Mouse (Mus musculus): Measurements from ENCODE around the gene Ino80d. TPM values are rescaled to one million over a fixed set of nuclear protein-coding genes. Genes with fewer than 3 reads are reported as not detected.

The Ino80d gene
- polyA plus RNA-seq, 1 experiment from 2014 or later: 12.2 TPM

GRCm38 (mm10) chr1:63098831-63099230 lies 15.6 kb downstream of the Ino80d start:
- H3K27ac ChIP-seq: no peak overlapping the region
- no peak overlapping the region for H3K9ac ChIP-seq (replicated peaks)
- H3K4me2 ChIP-seq (replicated peaks): no peak overlapping the region
- no peak for ATAC-seq
- H3K27me3 ChIP-seq: no peaks in the 10 kb centered on the region
- no peaks in the 10 kb centered on the region for H3K9me3 ChIP-seq
- no peaks in the 10 kb centered on the region for H3K4me1 ChIP-seq (replicated peaks)
- peaks cover 71% of the 10 kb centered on the region for H3K36me3 ChIP-seq
- whole genome bisulfite sequencing: 84% methylated on average over 4 of the region's 4 CpGs
- H3K4me3 ChIP-seq (replicated peaks): no peak overlapping the region

- H3K36me3 ChIP-seq: peaks cover 73% of the 10 kb centered on the region
- H3K9me3 ChIP-seq: no peaks in the 10 kb centered on the region
- H3K4me3 ChIP-seq (replicated peaks): no peak overlapping the region
- 92% methylated on average over 5 of the region's 5 CpGs for WGBS
- ATAC-seq: no peak
- H3K27ac ChIP-seq: peak overlapping the region; percentile 25; the same call in 1 of the 2 replicates
- H3K27me3 ChIP-seq: no peaks in the 10 kb centered on the region
- no peak overlapping the region for H3K9ac ChIP-seq (replicated peaks)
- no peaks in the 10 kb centered on the region for H3K4me1 ChIP-seq (replicated peaks)
- H3K4me2 ChIP-seq (replicated peaks): no peak overlapping the region
Observed at GRCm38 (mm10) chr1:63096071-63096470, 18.4 kb downstream of the Ino80d start.

GRCm38 (mm10) chr1:63089795-63090194 lies 24.7 kb downstream of the Ino80d start:
- Histone ChIP-seq H3K9ac (replicated peaks) (no peak overlapping the region), H3K27ac (no peak overlapping the region), H3K4me3 (replicated peaks) (no peak overlapping the region), H3K36me3 (peaks cover 77% of the 10 kb centered on the region), H3K4me2 (replicated peaks) (no peak overlapping the region), H3K4me1 (replicated peaks) (no peaks in the 10 kb centered on the region), H3K27me3 (no peaks in the 10 kb centered on the region), H3K9me3 (no peaks in the 10 kb centered on the region)
- ATAC-seq: no peak
- WGBS: 87% methylated on average over 5 of the region's 5 CpGs

- H3K36me3 ChIP-seq: peaks cover 74% of the 10 kb centered on the region
- no peaks in the 10 kb centered on the region for H3K27me3 ChIP-seq
- no peak overlapping the region for H3K9ac ChIP-seq (replicated peaks)
- ATAC-seq: no peak
- H3K9me3 ChIP-seq: no peaks in the 10 kb centered on the region
- no peak overlapping the region for H3K27ac ChIP-seq
- H3K4me2 ChIP-seq (replicated peaks): no peak overlapping the region
- H3K4me3 ChIP-seq (replicated peaks): no peak overlapping the region
- WGBS: 97% methylated on average over 1 of the region's 1 CpGs
- H3K4me1 ChIP-seq (replicated peaks): no peaks in the 10 kb centered on the region
Observed at GRCm38 (mm10) chr1:63088614-63089013, 25.9 kb downstream of the Ino80d start.

GRCm38 (mm10) chr1:63080277-63080676 lies 34.2 kb downstream of the Ino80d start:
- Histone ChIP-seq H3K27ac (no peak overlapping the region), H3K4me1 (replicated peaks) (no peaks in the 10 kb centered on the region), H3K27me3 (no peaks in the 10 kb centered on the region), H3K9ac (replicated peaks) (no peak overlapping the region), H3K36me3 (peaks cover 45% of the 10 kb centered on the region), H3K4me3 (replicated peaks) (no peak overlapping the region), H3K4me2 (replicated peaks) (no peak overlapping the region), H3K9me3 (no peaks in the 10 kb centered on the region)
- ATAC-seq: no peak
- 86% methylated on average over 5 of the region's 5 CpGs for WGBS

GRCm38 (mm10) chr1:63076383-63076782 lies 38.1 kb downstream of the Ino80d start:
- H3K9ac ChIP-seq (replicated peaks): no peak overlapping the region
- no peak for ATAC-seq
- peaks cover 72% of the 10 kb centered on the region for H3K36me3 ChIP-seq
- no peaks in the 10 kb centered on the region for H3K4me1 ChIP-seq (replicated peaks)
- no peak overlapping the region for H3K4me2 ChIP-seq (replicated peaks)
- H3K27ac ChIP-seq: no peak overlapping the region
- no peaks in the 10 kb centered on the region for H3K9me3 ChIP-seq
- no peak overlapping the region for H3K4me3 ChIP-seq (replicated peaks)
- 90% methylated on average over 2 of the region's 2 CpGs for WGBS
- H3K27me3 ChIP-seq: no peaks in the 10 kb centered on the region

- Histone ChIP-seq H3K4me3 (replicated peaks) (no peak overlapping the region), H3K27ac (no peak overlapping the region), H3K36me3 (peaks cover 82% of the 10 kb centered on the region), H3K27me3 (no peaks in the 10 kb centered on the region), H3K9me3 (peaks cover 3% of the 10 kb centered on the region; the same call in 1 of the 2 replicates), H3K4me1 (replicated peaks) (no peaks in the 10 kb centered on the region), H3K9ac (replicated peaks) (no peak overlapping the region), H3K4me2 (replicated peaks) (no peak overlapping the region)
- 100% methylated on average over 1 of the region's 1 CpGs for WGBS
- ATAC-seq: no peak
Observed at GRCm38 (mm10) chr1:63071379-63071778, 43.1 kb downstream of the Ino80d start.

- peaks cover 56% of the 10 kb centered on the region for H3K36me3 ChIP-seq
- WGBS: 97% methylated on average over 12 of the region's 12 CpGs
Observed at GRCm38 (mm10) chr1:63058361-63058760, 56.1 kb downstream of the Ino80d start.

GRCm38 (mm10) chr1:63057849-63058248 lies 56.6 kb downstream of the Ino80d start:
- Histone ChIP-seq H3K36me3 (peaks cover 51% of the 10 kb centered on the region), H3K9ac (replicated peaks) (no peak overlapping the region), H3K9me3 (no peaks in the 10 kb centered on the region), H3K27ac (no peak overlapping the region), H3K27me3 (no peaks in the 10 kb centered on the region), H3K4me2 (replicated peaks) (no peak overlapping the region), H3K4me3 (replicated peaks) (no peak overlapping the region), H3K4me1 (replicated peaks) (peaks cover 5% of the 10 kb centered on the region; the same call in 1 of the 2 replicates)
- 85% methylated on average over 11 of the region's 11 CpGs for WGBS
- ATAC-seq: no peak

More at GRCm38 (mm10) chr1:63058361-63058760, 56.1 kb downstream of the Ino80d start:
- no peak for ATAC-seq
- Histone ChIP-seq H3K4me3 (replicated peaks) (no peak overlapping the region), H3K27me3 (no peaks in the 10 kb centered on the region), H3K4me2 (replicated peaks) (no peak overlapping the region), H3K27ac (no peak overlapping the region), H3K9me3 (no peaks in the 10 kb centered on the region), H3K4me1 (replicated peaks) (peaks cover 5% of the 10 kb centered on the region; the same call in 1 of the 2 replicates), H3K9ac (replicated peaks) (no peak overlapping the region)

- no peak overlapping the region for H3K27ac ChIP-seq
- no peaks in the 10 kb centered on the region for H3K9me3 ChIP-seq
- H3K36me3 ChIP-seq: peaks cover 47% of the 10 kb centered on the region
- WGBS: 76% methylated on average over 3 of the region's 3 CpGs
- ATAC-seq: peak; percentile 14; the same call in 1 of the 2 replicates
- no peak overlapping the region for H3K4me3 ChIP-seq (replicated peaks)
- H3K9ac ChIP-seq (replicated peaks): no peak overlapping the region
- H3K4me1 ChIP-seq (replicated peaks): peaks cover 5% of the 10 kb centered on the region; the same call in 1 of the 2 replicates
- H3K4me2 ChIP-seq (replicated peaks): no peak overlapping the region
- H3K27me3 ChIP-seq: no peaks in the 10 kb centered on the region
Observed at GRCm38 (mm10) chr1:63057318-63057717, 57.1 kb downstream of the Ino80d start.

- Histone ChIP-seq H3K9ac (replicated peaks) (no peak overlapping the region), H3K4me1 (replicated peaks) (peaks cover 5% of the 10 kb centered on the region; the same call in 1 of the 2 replicates), H3K4me3 (replicated peaks) (no peak overlapping the region), H3K9me3 (no peaks in the 10 kb centered on the region), H3K4me2 (replicated peaks) (no peak overlapping the region), H3K27me3 (no peaks in the 10 kb centered on the region), H3K36me3 (peaks cover 34% of the 10 kb centered on the region), H3K27ac (peak overlapping the region; percentile 26; the same call in 1 of the 2 replicates)
- WGBS: 64% methylated on average over 3 of the region's 3 CpGs
- no peak for ATAC-seq
Observed at GRCm38 (mm10) chr1:63055386-63055785, 59.1 kb downstream of the Ino80d start.

GRCm38 (mm10) chr1:63050866-63051265 lies 63.6 kb downstream of the Ino80d start:
- ATAC-seq: no peak
- Histone ChIP-seq H3K9me3 (no peaks in the 10 kb centered on the region), H3K27ac (no peak overlapping the region), H3K4me3 (replicated peaks) (no peak overlapping the region), H3K27me3 (no peaks in the 10 kb centered on the region), H3K4me1 (replicated peaks) (peaks cover 5% of the 10 kb centered on the region; the same call in 1 of the 2 replicates), H3K36me3 (peaks cover 6% of the 10 kb centered on the region; the same call in 1 of the 2 replicates), H3K9ac (replicated peaks) (no peak overlapping the region), H3K4me2 (replicated peaks) (no peak overlapping the region)
- WGBS: 86% methylated on average over 8 of the region's 8 CpGs

- Histone ChIP-seq H3K27me3 (no peaks in the 10 kb centered on the region), H3K36me3 (peaks cover 6% of the 10 kb centered on the region; the same call in 1 of the 2 replicates), H3K9ac (replicated peaks) (no peak overlapping the region), H3K9me3 (no peaks in the 10 kb centered on the region), H3K4me3 (replicated peaks) (no peak overlapping the region), H3K27ac (no peak overlapping the region), H3K4me2 (replicated peaks) (no peak overlapping the region), H3K4me1 (replicated peaks) (no peaks in the 10 kb centered on the region)
- WGBS: 92% methylated on average over 3 of the region's 3 CpGs
- no peak for ATAC-seq
Observed at GRCm38 (mm10) chr1:63049977-63050376, 64.5 kb downstream of the Ino80d start.
